Mouse (Mus musculus) stomach, embryonic 15.5 days (tissue): ENCODE data around the gene 4930558K02Rik. TPM values are rescaled to one million over a fixed set of nuclear protein-coding genes. Genes with fewer than 3 reads are reported as not detected.

Source experiments
- ATAC-seq: fragments of 200-750 bp; cut with Nextera tagmentation; 2 replicates; pipeline ENCODE4 v1.8.0; 2017; ENCODE audit warnings: low read depth, moderate number of reproducible peaks, moderate TSS enrichment; ENCODE audit not compliant: insufficient read depth, low FRiP score
- H3K27ac ChIP-seq: fragments of 300-500 bp; sonication (generic); 2 replicates; pipeline ENCODE4 v1.5.1; 2015; ENCODE audit warnings: mild to moderate bottlenecking, inconsistent platforms
- H3K27me3 ChIP-seq: fragments of 300-500 bp; sonication (generic); replicated peaks from 2 replicates; pipeline ENCODE4 v1.6.1; 2015; ENCODE audit warnings: inconsistent platforms
- H3K36me3 ChIP-seq: fragments of 300-500 bp; sonication (generic); 2 replicates; pipeline ENCODE4 v1.6.1; 2015; ENCODE audit warnings: inconsistent platforms
- H3K4me1 ChIP-seq: fragments of 300-500 bp; sonication (generic); 2 replicates; pipeline ENCODE4 v1.6.1; 2015; ENCODE audit warnings: inconsistent platforms
- H3K4me2 ChIP-seq: fragments of 300-500 bp; sonication (generic); 2 replicates; pipeline ENCODE4 v1.6.1; 2015; ENCODE audit warnings: mild to moderate bottlenecking, inconsistent platforms
- H3K4me3 ChIP-seq: fragments of 300-500 bp; sonication (generic); replicated peaks from 2 replicates; pipeline ENCODE4 v1.5.1; 2015; ENCODE audit warnings: inconsistent platforms
- H3K9ac ChIP-seq: fragments of 300-500 bp; sonication (generic); 2 replicates; pipeline ENCODE4 v1.6.1; 2015; ENCODE audit warnings: inconsistent platforms
- H3K9me3 ChIP-seq: fragments of 300-500 bp; sonication (generic); 2 replicates; pipeline ENCODE4 v1.6.1; 2016; ENCODE audit warnings: inconsistent platforms
- WGBS: fragments of 180-500 bp; shearing (Covaris S2); methylation state at CpG from one replicate; pipeline ENCODE4 v1.1.7; 2015; 5-methylcytosine and 5-hydroxymethylcytosine counted together
- polyA plus RNA-seq: library from polyadenylated mRNA; unstranded; fragments of >200 nt; fragmentation: Nextera tagmentation; extraction: Ambion mirVana; gene quantifications from 2 replicates; pipeline ENCODE4 v1.2.1, GENCODE M21; 2015

The 4930558K02Rik gene
- polyA plus RNA-seq, 1 experiment from 2014 or later: not detected

DNA sequence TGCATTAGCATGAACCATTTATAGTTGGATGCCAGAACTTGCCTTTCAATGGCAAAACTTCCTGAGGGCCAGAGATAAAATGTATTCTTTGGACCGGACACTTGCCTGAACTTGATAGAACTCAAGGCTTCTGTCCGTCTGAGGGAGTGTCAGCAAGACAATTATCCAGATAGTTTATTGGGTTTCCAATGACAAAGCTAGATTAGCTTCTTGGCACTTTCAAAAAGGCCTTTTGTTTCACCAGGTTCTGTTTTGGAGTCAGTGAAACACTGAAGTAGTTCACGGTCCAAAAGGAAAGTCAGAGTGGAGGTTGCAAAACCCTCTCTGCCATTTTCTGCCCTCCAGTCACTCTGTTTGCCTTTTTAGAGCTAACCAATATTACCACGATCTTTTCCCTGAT lies 48.1 kb downstream of the 4930558K02Rik start:
- Histone ChIP-seq H3K4me3 (no peak overlapping the region), H3K27ac (no peak overlapping the region), H3K9me3 (no peaks in the 10 kb centered on the region), H3K9ac (no peak overlapping the region), H3K36me3 (no peaks in the 10 kb centered on the region), H3K4me1 (no peaks in the 10 kb centered on the region), H3K27me3 (no peaks in the 10 kb centered on the region), H3K4me2 (no peak overlapping the region)
- no peak for ATAC-seq
- 63% methylated on average over 4 of the region's 4 CpGs for WGBS

DNA sequence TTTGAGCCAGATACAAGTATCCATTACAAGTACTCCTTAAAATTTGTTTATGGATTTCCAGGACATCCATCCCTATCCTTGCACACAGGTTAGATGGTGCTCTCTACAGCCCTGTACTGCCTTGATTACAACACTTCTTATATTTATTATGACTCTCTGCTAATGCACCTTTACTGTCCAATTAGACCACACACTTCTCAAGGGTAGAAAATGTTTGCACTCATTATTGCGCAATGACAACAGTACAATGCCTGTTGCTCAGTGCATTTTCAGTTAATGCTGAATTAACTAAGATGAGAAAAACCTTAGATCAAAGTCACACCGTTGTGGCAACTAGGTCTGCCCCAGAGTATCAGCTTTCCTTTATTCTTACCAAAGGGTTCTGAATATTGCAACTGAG lies 51.5 kb downstream of the 4930558K02Rik start:
- H3K9me3 ChIP-seq: no peaks in the 10 kb centered on the region
- H3K27me3 ChIP-seq: no peaks in the 10 kb centered on the region
- no peak overlapping the region for H3K27ac ChIP-seq
- H3K4me3 ChIP-seq: no peak overlapping the region
- no peak overlapping the region for H3K4me2 ChIP-seq
- ATAC-seq: no peak
- WGBS: 85% methylated on average over 2 of the region's 2 CpGs
- H3K36me3 ChIP-seq: no peaks in the 10 kb centered on the region
- H3K4me1 ChIP-seq: no peaks in the 10 kb centered on the region
- no peak overlapping the region for H3K9ac ChIP-seq

DNA sequence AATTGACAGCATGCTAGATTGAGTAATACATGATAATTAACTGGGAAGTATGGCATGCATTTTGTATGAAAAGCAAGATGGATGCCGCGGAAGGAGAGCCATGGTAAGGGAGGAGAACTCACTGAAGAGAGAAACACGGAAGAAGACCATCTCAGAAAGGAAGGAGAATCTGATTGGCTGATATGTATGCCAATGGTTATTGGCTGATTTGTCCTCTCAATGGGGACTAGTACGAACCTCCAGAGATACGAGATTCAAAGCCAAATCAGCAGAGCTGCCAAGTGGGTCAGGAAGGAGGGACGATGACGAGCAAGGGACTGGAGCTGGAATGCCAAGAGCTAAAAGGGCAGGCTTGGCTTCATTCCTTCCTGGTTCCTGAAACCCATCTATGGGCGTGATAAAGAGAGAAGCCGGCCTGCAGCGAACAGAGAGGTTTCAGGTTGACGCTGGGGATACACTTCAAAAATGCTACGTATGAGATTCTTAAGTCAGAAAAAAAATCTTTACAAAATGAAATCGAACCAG lies 54.1 kb downstream of the 4930558K02Rik start:
- 74% methylated on average over 13 of the region's 13 CpGs for WGBS
- H3K27ac ChIP-seq: no peak overlapping the region
- no peak overlapping the region for H3K4me2 ChIP-seq
- H3K27me3 ChIP-seq: no peaks in the 10 kb centered on the region
- H3K4me1 ChIP-seq: no peaks in the 10 kb centered on the region
- no peaks in the 10 kb centered on the region for H3K9me3 ChIP-seq
- ATAC-seq: no peak
- H3K4me3 ChIP-seq: no peak overlapping the region
- H3K9ac ChIP-seq: no peak overlapping the region
- H3K36me3 ChIP-seq: no peaks in the 10 kb centered on the region

DNA sequence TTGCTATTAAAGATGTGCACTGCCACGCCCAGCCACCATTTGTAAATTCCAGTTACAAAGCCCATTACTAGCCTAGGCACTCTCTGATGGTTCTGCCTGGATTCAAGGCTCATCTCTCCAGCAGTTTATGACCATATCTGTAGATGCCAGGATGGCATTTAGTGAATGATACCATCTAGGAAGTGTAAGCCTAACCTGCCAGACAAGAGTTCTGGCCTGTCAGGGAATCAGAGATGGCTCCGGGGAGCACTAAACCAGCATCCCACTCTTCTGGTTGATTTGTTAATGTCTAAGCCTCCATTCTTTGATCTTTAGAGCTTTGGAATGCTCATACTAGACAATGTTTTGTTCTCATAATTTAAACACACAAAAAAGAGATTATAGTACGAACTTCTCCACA lies 55.1 kb downstream of the 4930558K02Rik start:
- Histone ChIP-seq H3K4me3 (no peak overlapping the region), H3K9me3 (no peaks in the 10 kb centered on the region), H3K27me3 (no peaks in the 10 kb centered on the region), H3K9ac (no peak overlapping the region), H3K36me3 (no peaks in the 10 kb centered on the region), H3K4me2 (no peak overlapping the region), H3K27ac (no peak overlapping the region), H3K4me1 (no peaks in the 10 kb centered on the region)
- 68% methylated on average over 3 of the region's 3 CpGs for WGBS
- ATAC-seq: no peak

DNA sequence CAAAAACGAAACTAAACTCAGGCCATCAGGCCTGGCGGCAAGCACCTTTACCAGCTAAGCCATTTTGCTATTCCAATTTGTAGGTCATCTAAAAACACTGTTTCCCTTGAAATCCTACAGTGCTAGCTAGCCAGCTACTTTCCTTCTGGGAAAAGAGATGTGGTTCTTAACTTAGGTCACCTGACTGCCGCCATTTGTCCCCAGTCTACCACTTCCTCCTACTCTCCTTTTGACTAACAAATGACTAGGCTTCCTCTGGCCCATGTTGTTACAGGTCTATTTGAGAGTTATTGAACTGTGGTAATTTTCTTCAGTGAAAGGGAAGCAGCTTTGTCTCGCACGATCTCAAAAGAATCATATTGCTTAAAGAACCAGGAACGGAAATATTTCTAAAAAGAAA lies 57.5 kb downstream of the 4930558K02Rik start:
- H3K4me2 ChIP-seq: no peak overlapping the region
- H3K4me3 ChIP-seq: no peak overlapping the region
- H3K9me3 ChIP-seq: no peaks in the 10 kb centered on the region
- no peak overlapping the region for H3K27ac ChIP-seq
- H3K4me1 ChIP-seq: no peaks in the 10 kb centered on the region
- no peak overlapping the region for H3K9ac ChIP-seq
- 79% methylated on average over 6 of the region's 6 CpGs for WGBS
- H3K36me3 ChIP-seq: no peaks in the 10 kb centered on the region
- no peaks in the 10 kb centered on the region for H3K27me3 ChIP-seq
- no peak for ATAC-seq

DNA sequence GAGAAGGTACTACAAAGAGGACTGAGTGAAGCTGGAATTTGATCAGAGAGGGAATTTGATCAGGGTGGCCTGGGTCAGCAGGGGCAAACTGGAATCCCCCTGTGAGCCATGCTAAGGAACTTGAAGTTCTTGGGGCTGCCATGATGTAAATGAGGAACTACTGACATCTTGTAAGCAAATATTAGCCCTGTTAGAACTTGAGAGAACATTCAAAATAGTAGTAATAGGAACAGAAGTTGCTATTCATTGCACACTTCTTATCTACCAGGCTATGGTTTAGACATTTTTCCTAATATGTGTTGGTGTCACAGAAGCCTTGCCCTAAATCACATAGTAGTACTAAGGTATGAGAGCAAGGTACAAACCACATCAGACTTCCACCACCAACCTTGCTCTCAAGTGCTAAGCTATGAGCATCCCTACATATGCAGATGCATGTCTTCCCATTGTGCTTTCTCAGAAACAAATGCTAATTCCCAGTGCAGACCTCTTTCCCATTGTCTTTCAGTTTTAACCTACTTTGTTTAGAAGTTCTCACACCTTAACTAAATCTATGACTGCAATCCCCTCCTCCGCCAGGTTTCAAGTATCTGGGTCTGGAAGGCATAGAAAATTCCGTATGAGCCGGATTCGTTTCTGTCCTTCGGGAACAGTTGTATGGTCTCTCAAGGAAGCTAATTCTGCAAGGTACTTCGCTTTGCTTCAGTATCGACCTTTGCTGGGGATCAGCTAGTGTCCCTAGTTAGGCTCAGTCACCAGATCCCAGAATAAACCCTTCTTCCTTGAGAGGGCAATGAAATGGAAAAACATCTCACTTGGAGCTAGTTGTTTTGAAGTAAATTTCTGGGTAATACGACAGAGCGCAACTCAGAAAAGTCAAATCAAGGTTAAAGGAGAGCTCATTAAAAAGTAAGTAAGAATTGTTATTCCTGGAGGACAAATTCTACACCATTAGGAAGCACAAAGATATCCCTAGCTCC lies 58.7 kb downstream of the 4930558K02Rik start:
- WGBS: 88% methylated on average over 9 of the region's 9 CpGs
- ATAC-seq: no peak

DNA sequence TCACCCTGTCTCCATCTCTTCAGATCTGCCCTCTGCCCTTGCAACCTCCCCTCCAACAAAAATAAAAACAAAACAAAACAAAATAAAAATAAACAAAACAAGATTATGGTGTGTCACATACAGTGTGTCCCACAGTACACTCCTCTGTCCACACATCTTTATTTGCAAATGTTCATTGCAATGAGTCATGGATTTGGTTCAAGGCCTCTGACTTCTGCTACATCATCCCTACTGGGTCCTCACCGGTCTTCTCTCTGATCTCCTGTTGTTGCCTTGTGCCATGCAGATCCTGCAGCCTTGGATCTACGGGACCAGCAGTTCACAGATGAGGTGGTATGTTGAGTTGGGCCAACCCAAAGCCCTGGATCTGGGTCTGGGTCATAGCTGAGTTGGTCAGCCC lies 59.8 kb downstream of the 4930558K02Rik start:
- no peaks in the 10 kb centered on the region for H3K36me3 ChIP-seq
- H3K9me3 ChIP-seq: no peaks in the 10 kb centered on the region
- no peaks in the 10 kb centered on the region for H3K27me3 ChIP-seq
- no peaks in the 10 kb centered on the region for H3K4me1 ChIP-seq
- no peak overlapping the region for H3K9ac ChIP-seq
- no peak overlapping the region for H3K4me3 ChIP-seq
- H3K27ac ChIP-seq: no peak overlapping the region
- ATAC-seq: no peak
- H3K4me2 ChIP-seq: no peak overlapping the region
- WGBS: 87% methylated on average over 2 of the region's 2 CpGs

More for the DNA sequence above, 58.7 kb downstream of the 4930558K02Rik start:
- no peaks in the 10 kb centered on the region for H3K27me3 ChIP-seq
- no peaks in the 10 kb centered on the region for H3K9me3 ChIP-seq
- H3K36me3 ChIP-seq: no peaks in the 10 kb centered on the region
- no peak overlapping the region for H3K9ac ChIP-seq
- H3K27ac ChIP-seq: no peak overlapping the region
- H3K4me2 ChIP-seq: no peak overlapping the region
- H3K4me3 ChIP-seq: no peak overlapping the region
- no peaks in the 10 kb centered on the region for H3K4me1 ChIP-seq

DNA sequence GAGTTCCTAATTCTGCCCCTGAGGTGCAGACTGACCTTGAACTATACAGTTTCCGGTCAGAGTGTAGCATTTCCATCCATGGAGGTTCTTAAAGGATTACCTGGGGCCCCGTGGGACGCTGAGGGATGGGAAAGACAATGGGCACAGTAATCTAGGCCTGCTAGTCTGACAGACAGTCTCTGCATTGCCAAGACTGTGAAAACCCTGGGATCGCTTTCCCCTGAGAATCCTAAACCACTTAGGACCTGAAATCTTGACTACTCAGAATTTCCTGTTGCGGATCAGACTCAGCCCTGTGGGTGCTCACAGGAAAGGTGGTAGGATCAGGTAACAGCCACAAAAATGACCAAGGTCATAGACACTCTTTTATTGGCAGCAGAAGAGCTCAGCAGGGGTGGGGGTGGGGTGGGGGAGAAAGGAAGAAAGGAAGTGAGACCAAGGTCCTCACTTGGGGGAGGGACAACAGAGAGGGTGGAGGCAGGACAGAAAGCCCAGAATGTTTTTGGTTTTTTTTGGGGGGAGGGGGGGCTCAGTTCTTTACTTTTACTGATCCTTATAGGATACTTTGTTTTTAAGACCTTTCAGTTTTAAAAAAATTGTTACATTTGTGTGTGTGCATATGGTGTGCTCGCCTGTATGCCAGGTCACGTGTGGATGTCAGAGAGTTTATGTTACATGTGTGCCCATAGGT lies 60.6 kb downstream of the 4930558K02Rik start:
- no peak overlapping the region for H3K27ac ChIP-seq
- H3K4me1 ChIP-seq: no peaks in the 10 kb centered on the region
- no peak overlapping the region for H3K9ac ChIP-seq
- no peaks in the 10 kb centered on the region for H3K36me3 ChIP-seq
- ATAC-seq: no peak
- H3K9me3 ChIP-seq: no peaks in the 10 kb centered on the region
- 54% methylated on average over 7 of the region's 7 CpGs for WGBS
- no peak overlapping the region for H3K4me2 ChIP-seq
- no peaks in the 10 kb centered on the region for H3K27me3 ChIP-seq
- H3K4me3 ChIP-seq: no peak overlapping the region

DNA sequence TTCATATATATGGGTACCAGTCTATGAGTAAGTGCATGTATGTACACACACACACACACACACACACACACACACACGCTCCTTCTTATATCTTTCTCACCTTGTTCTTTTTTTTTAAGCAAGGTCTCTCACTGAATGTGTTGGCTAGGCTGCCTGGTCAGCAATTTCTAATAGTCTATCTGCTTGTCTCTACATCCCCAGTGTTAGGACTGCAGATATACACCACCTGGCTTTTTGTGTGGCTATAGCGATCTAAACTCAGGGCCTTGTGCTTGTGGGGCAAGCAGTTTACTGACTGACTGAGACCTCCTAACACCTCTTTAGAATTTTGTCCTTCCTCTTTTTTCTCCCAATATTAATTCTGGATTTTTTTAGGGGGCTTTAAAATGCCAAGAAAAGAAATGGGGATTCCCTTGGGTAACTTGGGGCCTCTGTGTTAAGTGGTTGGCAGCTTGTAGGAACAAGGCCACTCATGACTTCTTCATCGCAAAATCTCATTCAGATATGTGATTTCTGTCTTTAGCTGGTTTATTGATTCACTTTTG lies 61.4 kb downstream of the 4930558K02Rik start:
- Histone ChIP-seq H3K9ac (no peak overlapping the region), H3K4me2 (no peak overlapping the region), H3K4me3 (no peak overlapping the region), H3K27me3 (no peaks in the 10 kb centered on the region), H3K36me3 (no peaks in the 10 kb centered on the region), H3K4me1 (peaks cover 2% of the 10 kb centered on the region; the same call in 1 of the 2 replicates), H3K27ac (no peak overlapping the region), H3K9me3 (no peaks in the 10 kb centered on the region)
- WGBS: 75% methylated on average over 3 of the region's 3 CpGs
- ATAC-seq: no peak

DNA sequence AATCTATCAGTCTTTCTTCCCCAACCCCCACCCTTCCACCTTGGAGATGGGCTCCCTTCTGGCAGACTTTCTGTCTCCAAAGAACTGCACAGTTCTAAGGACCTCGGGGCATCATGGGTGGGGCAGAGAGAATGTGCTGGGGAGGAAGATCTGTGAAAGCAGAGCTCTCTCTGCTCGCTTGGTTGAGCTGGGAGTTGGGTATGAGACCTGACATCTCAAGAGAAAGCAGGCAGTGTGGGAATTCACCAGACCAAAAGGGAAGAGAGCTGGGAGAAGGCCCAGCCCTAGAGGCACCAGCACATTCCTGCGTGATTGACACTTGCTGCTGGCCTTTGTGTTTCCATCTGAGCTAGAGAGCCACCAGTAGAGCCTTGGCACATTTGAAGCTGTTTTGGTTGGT lies 63.4 kb downstream of the 4930558K02Rik start:
- H3K4me3 ChIP-seq: no peak overlapping the region
- ATAC-seq: no peak
- H3K36me3 ChIP-seq: no peaks in the 10 kb centered on the region
- H3K27ac ChIP-seq: no peak overlapping the region
- H3K9me3 ChIP-seq: no peaks in the 10 kb centered on the region
- WGBS: 61% methylated on average over 3 of the region's 3 CpGs
- H3K9ac ChIP-seq: no peak overlapping the region
- H3K27me3 ChIP-seq: no peaks in the 10 kb centered on the region
- H3K4me2 ChIP-seq: no peak overlapping the region
- H3K4me1 ChIP-seq: peaks cover 2% of the 10 kb centered on the region; the same call in 1 of the 2 replicates

DNA sequence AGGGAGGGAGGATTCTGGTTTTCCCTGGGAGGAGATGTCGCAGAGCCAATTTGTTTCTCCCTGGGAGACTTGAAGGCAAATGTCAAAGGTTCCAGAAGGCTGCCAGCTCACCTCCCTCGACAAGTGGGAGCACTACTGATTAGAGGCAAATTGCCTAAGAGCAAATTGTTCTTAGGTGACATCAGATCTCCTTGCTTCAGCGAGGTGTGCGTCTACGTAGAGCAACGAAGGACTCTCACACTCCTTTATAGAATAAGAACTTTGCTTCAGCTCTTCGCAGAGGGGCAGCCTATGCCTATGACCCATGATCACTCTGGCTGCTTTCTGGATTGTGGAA lies 65.8 kb downstream of the 4930558K02Rik start:
- no peaks in the 10 kb centered on the region for H3K36me3 ChIP-seq
- H3K9me3 ChIP-seq: no peaks in the 10 kb centered on the region
- WGBS: 57% methylated on average over 7 of the region's 7 CpGs
- no peak overlapping the region for H3K9ac ChIP-seq
- peaks cover 2% of the 10 kb centered on the region; the same call in 1 of the 2 replicates for H3K4me1 ChIP-seq
- H3K4me2 ChIP-seq: no peak overlapping the region
- H3K27me3 ChIP-seq: no peaks in the 10 kb centered on the region
- no peak for ATAC-seq
- H3K4me3 ChIP-seq: no peak overlapping the region
- no peak overlapping the region for H3K27ac ChIP-seq
